Mouse (Mus musculus) lung, adult 2 months (tissue): ENCODE results near the gene Agtpbp1.

Source experiments
- CTCF ChIP-seq: fragments of 200-500 bp; IDR thresholded peaks from 2 replicates; pipeline ENCODE4 v1.5.1; 2011; ENCODE audit warnings: mild to moderate bottlenecking, low read length, control low read depth; ENCODE audit not compliant: insufficient read depth
- POLR2A ChIP-seq: fragments of 200-500 bp; IDR thresholded peaks from 2 replicates; pipeline ENCODE4 v1.6.1; 2011; ENCODE audit warnings: low read depth, mild to moderate bottlenecking, control low read depth, low read length, borderline replicate concordance; ENCODE audit errors: extremely low read depth

GRCm38 (mm10) chr13:59558776-59559175 is 26.3 kb downstream of the Agtpbp1 start:
- TF ChIP-seq CTCF (no peak), POLR2A (no peak)
